Mouse (Mus musculus) midbrain, embryonic 10.5 days (tissue): ENCODE measurements around the gene Iqca. TPM values are rescaled to one million over a fixed set of nuclear protein-coding genes. Genes with fewer than 3 reads are reported as not detected.

Experiments
- DNase-seq: peaks from one replicate; pipeline ENCODE4 v3.0.0-alpha.2; 2017; ENCODE audit warnings: low spot score
- H3K27ac ChIP-seq: fragments of 300-500 bp; sonication (generic); replicated peaks from 2 replicates; pipeline ENCODE4 v1.5.1; 2016; ENCODE audit warnings: mild to moderate bottlenecking
- H3K27me3 ChIP-seq: fragments of 300-500 bp; sonication (generic); 2 replicates; pipeline ENCODE4 v1.6.1; 2016; ENCODE audit warnings: low read depth, mild to moderate bottlenecking; ENCODE audit not compliant: poor library complexity, severe bottlenecking
- H3K36me3 ChIP-seq: fragments of 300-500 bp; sonication (generic); 2 replicates; pipeline ENCODE4 v1.6.1; 2016; ENCODE audit warnings: mild to moderate bottlenecking, moderate library complexity
- H3K4me1 ChIP-seq: fragments of 300-500 bp; sonication (generic); 2 replicates; pipeline ENCODE4 v1.6.1; 2016
- H3K4me3 ChIP-seq: fragments of 300-500 bp; sonication (generic); 2 replicates; pipeline ENCODE4 v1.5.1; 2016; ENCODE audit warnings: mild to moderate bottlenecking, moderate library complexity
- H3K9me3 ChIP-seq: fragments of 300-500 bp; sonication (generic); replicated peaks from 2 replicates; pipeline ENCODE4 v1.6.1; 2016; ENCODE audit warnings: mild to moderate bottlenecking
- WGBS: fragments of 180-500 bp; shearing (Covaris S2); methylation state at CpG from one replicate; pipeline ENCODE4 v1.1.7; 2016; 5-methylcytosine and 5-hydroxymethylcytosine counted together
- polyA plus RNA-seq: library from polyadenylated mRNA; unstranded; fragments of >200 nt; fragmentation: Nextera tagmentation; extraction: Ambion mirVana; gene quantifications from 2 replicates; pipeline ENCODE4 v1.2.1, GENCODE M21; 2016

Gene Iqca
- polyA plus RNA-seq, 1 experiment from 2014 or later: 0.30 TPM

- Histone ChIP-seq H3K9me3 (no peaks in the 10 kb centered on the region), H3K27me3 (no peaks in the 10 kb centered on the region), H3K27ac (no peak overlapping the region), H3K4me1 (peaks cover 12% of the 10 kb centered on the region), H3K4me3 (no peak overlapping the region), H3K36me3 (no peaks in the 10 kb centered on the region)
- no peak for DNase-seq
Measured at GRCm38 (mm10) chr1:90177565-90177964, 24.4 kb upstream of the Iqca start.

- no peaks in the 10 kb centered on the region for H3K27me3 ChIP-seq
- H3K36me3 ChIP-seq: no peaks in the 10 kb centered on the region
- DNase-seq: no peak
- H3K27ac ChIP-seq: no peak overlapping the region
- no peaks in the 10 kb centered on the region; the same call in 1 of the 2 replicates for H3K9me3 ChIP-seq
- no peak overlapping the region for H3K4me3 ChIP-seq
- WGBS: 87% methylated on average over 7 of the region's 7 CpGs
- H3K4me1 ChIP-seq: peaks cover 12% of the 10 kb centered on the region
Measured at GRCm38 (mm10) chr1:90176223-90176622, 23.0 kb upstream of the Iqca start.

- Histone ChIP-seq H3K27ac (no peak overlapping the region), H3K36me3 (no peaks in the 10 kb centered on the region), H3K4me3 (no peak overlapping the region), H3K27me3 (no peaks in the 10 kb centered on the region), H3K4me1 (peaks cover 12% of the 10 kb centered on the region), H3K9me3 (no peaks in the 10 kb centered on the region; the same call in 1 of the 2 replicates)
- DNase-seq: no peak
- WGBS: 60% methylated on average over 8 of the region's 8 CpGs
Measured at GRCm38 (mm10) chr1:90174338-90174737, 21.1 kb upstream of the Iqca start.

GRCm38 (mm10) chr1:90164319-90164718 lies 11.1 kb upstream of the Iqca start:
- DNase-seq: no peak
- no peak overlapping the region for H3K4me3 ChIP-seq
- peak overlapping the region; percentile 68 for H3K27ac ChIP-seq
- peaks cover 28% of the 10 kb centered on the region for H3K4me1 ChIP-seq
- 33% methylated on average over 3 of the region's 3 CpGs for WGBS
- H3K36me3 ChIP-seq: no peaks in the 10 kb centered on the region
- no peaks in the 10 kb centered on the region for H3K9me3 ChIP-seq
- H3K27me3 ChIP-seq: no peaks in the 10 kb centered on the region; the same call in 1 of the 2 replicates

- peak overlapping the region; percentile 18; the same call in 1 of the 2 replicates for H3K27ac ChIP-seq
- no peaks in the 10 kb centered on the region for H3K36me3 ChIP-seq
- DNase-seq: no peak
- WGBS: 87% methylated on average over 7 of the region's 7 CpGs
- no peaks in the 10 kb centered on the region for H3K9me3 ChIP-seq
- no peaks in the 10 kb centered on the region; the same call in 1 of the 2 replicates for H3K27me3 ChIP-seq
- H3K4me3 ChIP-seq: no peak overlapping the region
- H3K4me1 ChIP-seq: peaks cover 28% of the 10 kb centered on the region
Measured at GRCm38 (mm10) chr1:90163161-90163560, 10.0 kb upstream of the Iqca start.

GRCm38 (mm10) chr1:90162379-90162857 lies 9.2 kb upstream of the Iqca start:
- no peak for DNase-seq
- Histone ChIP-seq H3K27ac (peak overlapping the region; percentile 18), H3K27me3 (no peaks in the 10 kb centered on the region; the same call in 1 of the 2 replicates), H3K9me3 (no peaks in the 10 kb centered on the region), H3K4me3 (no peak overlapping the region), H3K4me1 (peaks cover 28% of the 10 kb centered on the region), H3K36me3 (no peaks in the 10 kb centered on the region)
- WGBS: 70% methylated on average over 13 of the region's 13 CpGs

GRCm38 (mm10) chr1:90161623-90162022 lies 8.4 kb upstream of the Iqca start:
- Histone ChIP-seq H3K27me3 (no peaks in the 10 kb centered on the region; the same call in 1 of the 2 replicates), H3K4me3 (no peak overlapping the region), H3K4me1 (peaks cover 28% of the 10 kb centered on the region), H3K36me3 (no peaks in the 10 kb centered on the region), H3K9me3 (no peaks in the 10 kb centered on the region), H3K27ac (peak overlapping the region; percentile 18)
- DNase-seq: no peak
- WGBS: 91% methylated on average over 6 of the region's 6 CpGs

- Histone ChIP-seq H3K27ac (peak overlapping the region; percentile 49; the same call in 1 of the 2 replicates), H3K36me3 (no peaks in the 10 kb centered on the region), H3K4me1 (peaks cover 28% of the 10 kb centered on the region), H3K4me3 (no peak overlapping the region), H3K27me3 (no peaks in the 10 kb centered on the region; the same call in 1 of the 2 replicates), H3K9me3 (no peaks in the 10 kb centered on the region)
- 39% methylated on average over 13 of the region's 13 CpGs for WGBS
- DNase-seq: peak; percentile 25
Measured at GRCm38 (mm10) chr1:90159927-90160326, 6.7 kb upstream of the Iqca start.

GRCm38 (mm10) chr1:90156589-90156988 lies 3.4 kb upstream of the Iqca start:
- no peaks in the 10 kb centered on the region for H3K36me3 ChIP-seq
- peaks cover 30% of the 10 kb centered on the region for H3K4me1 ChIP-seq
- peaks cover 10% of the 10 kb centered on the region for H3K27me3 ChIP-seq
- no peaks in the 10 kb centered on the region for H3K9me3 ChIP-seq
- H3K27ac ChIP-seq: 0 out of 2 replicates have a peak overlapping the region, but pooled peaks have one; percentile 10
- no peak overlapping the region for H3K4me3 ChIP-seq
- WGBS: 80% methylated on average over 7 of the region's 7 CpGs
- no peak for DNase-seq

- Histone ChIP-seq H3K27ac (peak overlapping the region; percentile 82), H3K4me3 (peak overlapping the region; percentile 42), H3K27me3 (peaks cover 10% of the 10 kb centered on the region), H3K36me3 (no peaks in the 10 kb centered on the region), H3K4me1 (peaks cover 25% of the 10 kb centered on the region), H3K9me3 (no peaks in the 10 kb centered on the region)
- no peak for DNase-seq
- 19% methylated on average over 6 of the region's 6 CpGs for WGBS
Measured at GRCm38 (mm10) chr1:90153787-90154186, 586 bp upstream of the Iqca start.

- 90% methylated on average over 8 of the region's 8 CpGs for WGBS
- no peak overlapping the region for H3K4me3 ChIP-seq
- no peak overlapping the region for H3K27ac ChIP-seq
- H3K36me3 ChIP-seq: no peaks in the 10 kb centered on the region
- H3K27me3 ChIP-seq: 0 out of 2 replicates have a peak, but pooled peaks cover 5% of the 10 kb centered on the region
- peaks cover under 1% of the 10 kb centered on the region; the same call in 1 of the 2 replicates for H3K4me1 ChIP-seq
- no peaks in the 10 kb centered on the region for H3K9me3 ChIP-seq
- no peak for DNase-seq
Measured at GRCm38 (mm10) chr1:90139729-90140128, 13.5 kb downstream of the Iqca start.

- H3K27me3 ChIP-seq: 0 out of 2 replicates have a peak, but pooled peaks cover 3% of the 10 kb centered on the region
- H3K36me3 ChIP-seq: no peaks in the 10 kb centered on the region
- no peaks in the 10 kb centered on the region for H3K9me3 ChIP-seq
- WGBS: 92% methylated on average over 11 of the region's 11 CpGs
- H3K4me1 ChIP-seq: peaks cover 7% of the 10 kb centered on the region
- no peak for DNase-seq
- no peak overlapping the region for H3K27ac ChIP-seq
- no peak overlapping the region for H3K4me3 ChIP-seq
Measured at GRCm38 (mm10) chr1:90132402-90132801, 20.8 kb downstream of the Iqca start.

GRCm38 (mm10) chr1:90131982-90132381 lies 21.2 kb downstream of the Iqca start:
- Histone ChIP-seq H3K27me3 (0 out of 2 replicates have a peak, but pooled peaks cover 3% of the 10 kb centered on the region), H3K4me1 (peaks cover 9% of the 10 kb centered on the region), H3K36me3 (no peaks in the 10 kb centered on the region), H3K9me3 (no peaks in the 10 kb centered on the region), H3K27ac (no peak overlapping the region), H3K4me3 (no peak overlapping the region)
- 86% methylated on average over 7 of the region's 7 CpGs for WGBS
- DNase-seq: no peak
